Mouse (Mus musculus): Measurements from ENCODE around the gene Pcolce. TPM values are rescaled to one million over a fixed set of nuclear protein-coding genes. Genes with fewer than 3 reads are reported as not detected.

Gene Pcolce
- polyA plus RNA-seq, 1 experiment, result 98.5 TPM

- peak overlapping the region; percentile 99 for H3K27ac ChIP-seq (ENCODE audit: control insufficient read depth, insufficient read depth, low read depth, low read length)
- peaks cover 15% of the 10 kb centered on the region for H3K4me1 ChIP-seq (ENCODE audit: control insufficient read depth, insufficient read depth, low read length)
- H3K27me3 ChIP-seq (ENCODE audit: control insufficient read depth, insufficient read depth, low read length), result no peaks in the 10 kb centered on the region
- peak overlapping the region; percentile 96 for H3K4me3 ChIP-seq (ENCODE audit: control insufficient read depth, low read depth, low read length)
- no peaks in the 10 kb centered on the region for H3K36me3 ChIP-seq (ENCODE audit: control insufficient read depth, insufficient read depth, low read length)
- TF ChIP-seq POLR2A (IDR thresholded peaks at IDR 0.05; ENCODE audit: control insufficient read depth, low read depth, low read length) (no peak), CTCF (IDR thresholded peaks at IDR 0.05; ENCODE audit: control insufficient read depth, insufficient read depth, insufficient replicate concordance, low read depth, low read length) (no peak)
Observed at GRCm38 (mm10) chr5:137601365-137601729, 12.2 kb downstream of the Pcolce start.

- no peak; the same call in none of the 2 replicates for TF ChIP-seq POLR2A (IDR thresholded peaks at IDR 0.05; ENCODE audit: control insufficient read depth, low read depth, low read length)
- no peak for TF ChIP-seq CTCF (IDR thresholded peaks at IDR 0.05; ENCODE audit: control insufficient read depth, insufficient read depth, insufficient replicate concordance, low read depth, low read length)
- Histone ChIP-seq H3K4me3 (ENCODE audit: control insufficient read depth, low read depth, low read length) (peak within 1 kb of the TSS; percentile 96), H3K27me3 (ENCODE audit: control insufficient read depth, insufficient read depth, low read length) (no peaks in the 10 kb centered on the region), H3K36me3 (ENCODE audit: control insufficient read depth, insufficient read depth, low read length) (no peaks in the 10 kb centered on the region), H3K4me1 (ENCODE audit: control insufficient read depth, insufficient read depth, low read length) (peaks cover 15% of the 10 kb centered on the region), H3K27ac (ENCODE audit: control insufficient read depth, insufficient read depth, low read depth, low read length) (peak within 1 kb of the TSS; percentile 99)
Observed at GRCm38 (mm10) chr5:137600619-137601364, 12.8 kb downstream of the Pcolce start, which contains the start of gene Mospd3. Gene Mospd3, minus strand, starts transcription at chr5:137601058.

- Histone ChIP-seq H3K4me3 (ENCODE audit: control insufficient read depth, low read depth, low read length) (peak overlapping the region; percentile 96), H3K36me3 (ENCODE audit: control insufficient read depth, insufficient read depth, low read length) (no peaks in the 10 kb centered on the region), H3K27me3 (ENCODE audit: control insufficient read depth, insufficient read depth, low read length) (no peaks in the 10 kb centered on the region), H3K27ac (ENCODE audit: control insufficient read depth, insufficient read depth, low read depth, low read length) (peak overlapping the region; percentile 99; the same call in 1 of the 2 replicates), H3K4me1 (ENCODE audit: control insufficient read depth, insufficient read depth, low read length) (peaks cover 15% of the 10 kb centered on the region)
- TF ChIP-seq CTCF (IDR thresholded peaks at IDR 0.05; ENCODE audit: control insufficient read depth, insufficient read depth, insufficient replicate concordance, low read depth, low read length) (no peak), POLR2A (IDR thresholded peaks at IDR 0.05; ENCODE audit: control insufficient read depth, low read depth, low read length) (no peak)
Observed at GRCm38 (mm10) chr5:137600281-137600618, 13.3 kb downstream of the Pcolce start.

- no peak for TF ChIP-seq POLR2A (IDR thresholded peaks at IDR 0.05; ENCODE audit: control insufficient read depth, low read depth, low read length)
- Histone ChIP-seq H3K4me1 (ENCODE audit: control insufficient read depth, insufficient read depth, low read length) (peaks cover 15% of the 10 kb centered on the region), H3K27ac (ENCODE audit: control insufficient read depth, insufficient read depth, low read depth, low read length) (no peak overlapping the region), H3K4me3 (ENCODE audit: control insufficient read depth, low read depth, low read length) (peak overlapping the region; percentile 96; the same call in 1 of the 2 replicates), H3K27me3 (ENCODE audit: control insufficient read depth, insufficient read depth, low read length) (no peaks in the 10 kb centered on the region), H3K36me3 (ENCODE audit: control insufficient read depth, insufficient read depth, low read length) (no peaks in the 10 kb centered on the region)
Observed at GRCm38 (mm10) chr5:137599600-137599999, 14.0 kb downstream of the Pcolce start.

GRCm38 (mm10) chr5:137598100-137598826, 15.3 kb downstream of the Pcolce start:
- Histone ChIP-seq H3K36me3 (ENCODE audit: control insufficient read depth, insufficient read depth, low read length) (no peaks in the 10 kb centered on the region), H3K4me3 (ENCODE audit: control insufficient read depth, low read depth, low read length) (no peak overlapping the region), H3K27me3 (ENCODE audit: control insufficient read depth, insufficient read depth, low read length) (no peaks in the 10 kb centered on the region), H3K4me1 (ENCODE audit: control insufficient read depth, insufficient read depth, low read length) (peaks cover 15% of the 10 kb centered on the region), H3K27ac (ENCODE audit: control insufficient read depth, insufficient read depth, low read depth, low read length) (no peak overlapping the region)
- TF ChIP-seq CTCF (IDR thresholded peaks at IDR 0.05; ENCODE audit: control insufficient read depth, insufficient read depth, insufficient replicate concordance, low read depth, low read length), result no peak
- no peak for TF ChIP-seq POLR2A (IDR thresholded peaks at IDR 0.05; ENCODE audit: control insufficient read depth, low read depth, low read length)

- H3K36me3 ChIP-seq (ENCODE audit: control insufficient read depth, insufficient read depth, low read length), result no peaks in the 10 kb centered on the region
- no peak overlapping the region for H3K4me3 ChIP-seq (ENCODE audit: control insufficient read depth, low read depth, low read length)
- no peak overlapping the region for H3K27ac ChIP-seq (ENCODE audit: control insufficient read depth, insufficient read depth, low read depth, low read length)
- H3K27me3 ChIP-seq (ENCODE audit: control insufficient read depth, insufficient read depth, low read length), result no peaks in the 10 kb centered on the region
- no peak for TF ChIP-seq CTCF (IDR thresholded peaks at IDR 0.05; ENCODE audit: control insufficient read depth, insufficient read depth, insufficient replicate concordance, low read depth, low read length)
- TF ChIP-seq POLR2A (IDR thresholded peaks at IDR 0.05; ENCODE audit: control insufficient read depth, low read depth, low read length), result no peak
- H3K4me1 ChIP-seq (ENCODE audit: control insufficient read depth, insufficient read depth, low read length), result peaks cover 15% of the 10 kb centered on the region
Observed at GRCm38 (mm10) chr5:137597625-137598024, 16.0 kb downstream of the Pcolce start.

GRCm38 (mm10) chr5:137596601-137597261, 16.9 kb downstream of the Pcolce start:
- Histone ChIP-seq H3K4me3 (ENCODE audit: control insufficient read depth, low read depth, low read length) (peak overlapping the region; percentile 87), H3K27me3 (ENCODE audit: control insufficient read depth, insufficient read depth, low read length) (no peaks in the 10 kb centered on the region), H3K27ac (ENCODE audit: control insufficient read depth, insufficient read depth, low read depth, low read length) (peak overlapping the region; percentile 90), H3K36me3 (ENCODE audit: control insufficient read depth, insufficient read depth, low read length) (no peaks in the 10 kb centered on the region), H3K4me1 (ENCODE audit: control insufficient read depth, insufficient read depth, low read length) (peaks cover 15% of the 10 kb centered on the region)
- TF ChIP-seq POLR2A (IDR thresholded peaks at IDR 0.05; ENCODE audit: control insufficient read depth, low read depth, low read length) (peak; percentile 70; the same call in 1 of the 2 replicates), CTCF (IDR thresholded peaks at IDR 0.05; ENCODE audit: control insufficient read depth, insufficient read depth, insufficient replicate concordance, low read depth, low read length) (no peak)
